Mouse (Mus musculus): ENCODE data around the gene Ino80d. TPM values are rescaled to one million over a fixed set of nuclear protein-coding genes. Genes with fewer than 3 reads are reported as not detected.

Ino80d gene
- polyA plus RNA-seq, 1 experiment from 2014 or later = 11.5 TPM

DNA sequence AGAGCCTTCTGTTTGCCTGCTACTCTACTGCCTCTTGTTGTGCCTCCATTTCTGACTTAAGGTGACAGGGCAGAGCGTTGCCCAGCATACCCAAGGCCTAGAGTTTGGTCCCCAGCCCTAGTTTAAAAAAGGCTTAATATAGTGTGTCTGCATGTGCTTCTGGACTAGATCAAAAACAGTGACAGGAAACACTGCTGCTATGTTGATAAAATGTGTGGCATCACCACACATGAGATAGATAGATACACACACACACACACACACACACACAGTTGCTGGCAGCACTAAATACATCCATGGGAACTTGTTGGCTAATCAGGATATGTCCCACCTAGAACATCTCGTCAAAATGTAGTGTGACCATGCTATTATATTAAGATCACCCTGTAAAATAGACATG lies 5.9 kb upstream of the Ino80d start:
- Histone ChIP-seq H3K27ac (no peak overlapping the region), H3K4me3 (replicated peaks) (no peak overlapping the region), H3K9ac (no peak overlapping the region), H3K27me3 (replicated peaks) (no peaks in the 10 kb centered on the region), H3K4me2 (replicated peaks) (no peak overlapping the region), H3K9me3 (no peaks in the 10 kb centered on the region), H3K36me3 (peaks cover 30% of the 10 kb centered on the region), H3K4me1 (replicated peaks) (peaks cover 2% of the 10 kb centered on the region; the same call in 1 of the 2 replicates)
- WGBS = 91% methylated on average over 2 of the region's 2 CpGs
- ATAC-seq = no peak

GRCm38 (mm10) chr1:63119675-63120074 lies 5.2 kb upstream of the Ino80d start:
- no peaks in the 10 kb centered on the region for H3K9me3 ChIP-seq
- H3K36me3 ChIP-seq = peaks cover 30% of the 10 kb centered on the region
- no peaks in the 10 kb centered on the region for H3K27me3 ChIP-seq (replicated peaks)
- no peak overlapping the region for H3K9ac ChIP-seq
- peaks cover 2% of the 10 kb centered on the region; the same call in 1 of the 2 replicates for H3K4me1 ChIP-seq (replicated peaks)
- ATAC-seq = no peak
- no peak overlapping the region for H3K4me3 ChIP-seq (replicated peaks)
- H3K27ac ChIP-seq = no peak overlapping the region
- WGBS = 91% methylated on average over 4 of the region's 4 CpGs
- H3K4me2 ChIP-seq (replicated peaks) = no peak overlapping the region

- Histone ChIP-seq H3K27me3 (replicated peaks) (no peaks in the 10 kb centered on the region), H3K4me1 (replicated peaks) (peaks cover 8% of the 10 kb centered on the region), H3K4me2 (replicated peaks) (peak overlapping the region; percentile 79), H3K27ac (peak overlapping the region; percentile 100; the same call in 1 of the 2 replicates), H3K9ac (peak overlapping the region; percentile 97; the same call in 1 of the 2 replicates), H3K4me3 (replicated peaks) (peak overlapping the region; percentile 90), H3K36me3 (peaks cover 15% of the 10 kb centered on the region), H3K9me3 (no peaks in the 10 kb centered on the region)
- 20% methylated on average over 3 of the region's 3 CpGs for WGBS
- no peak for ATAC-seq
Observed at GRCm38 (mm10) chr1:63115540-63115939, 1.1 kb upstream of the Ino80d start.

- H3K4me2 ChIP-seq (replicated peaks) = peak overlapping the region; percentile 79
- H3K36me3 ChIP-seq = peaks cover 10% of the 10 kb centered on the region
- H3K4me3 ChIP-seq (replicated peaks) = peak overlapping the region; percentile 90
- no peaks in the 10 kb centered on the region for H3K9me3 ChIP-seq
- no peaks in the 10 kb centered on the region for H3K27me3 ChIP-seq (replicated peaks)
- peak overlapping the region; percentile 100 for H3K27ac ChIP-seq
- ATAC-seq = no peak
- H3K4me1 ChIP-seq (replicated peaks) = peaks cover 13% of the 10 kb centered on the region
- WGBS = 8% methylated on average over 4 of the region's 4 CpGs
- peak overlapping the region; percentile 97 for H3K9ac ChIP-seq
Observed at GRCm38 (mm10) chr1:63115096-63115495, 629 bp upstream of the Ino80d start.

GRCm38 (mm10) chr1:63113274-63114135 lies 962 bp downstream of the Ino80d start:
- peak overlapping the region; percentile 100 for H3K27ac ChIP-seq
- under 1% methylated on average over 49 of the region's 92 CpGs for WGBS
- peak overlapping the region; percentile 97 for H3K9ac ChIP-seq
- H3K27me3 ChIP-seq (replicated peaks) = no peaks in the 10 kb centered on the region
- ATAC-seq = peak; percentile 77
- no peaks in the 10 kb centered on the region for H3K9me3 ChIP-seq
- peaks cover 16% of the 10 kb centered on the region for H3K4me1 ChIP-seq (replicated peaks)
- peaks cover 3% of the 10 kb centered on the region; the same call in 1 of the 2 replicates for H3K36me3 ChIP-seq
- peak overlapping the region; percentile 90 for H3K4me3 ChIP-seq (replicated peaks)
- peak overlapping the region; percentile 79 for H3K4me2 ChIP-seq (replicated peaks)

DNA sequence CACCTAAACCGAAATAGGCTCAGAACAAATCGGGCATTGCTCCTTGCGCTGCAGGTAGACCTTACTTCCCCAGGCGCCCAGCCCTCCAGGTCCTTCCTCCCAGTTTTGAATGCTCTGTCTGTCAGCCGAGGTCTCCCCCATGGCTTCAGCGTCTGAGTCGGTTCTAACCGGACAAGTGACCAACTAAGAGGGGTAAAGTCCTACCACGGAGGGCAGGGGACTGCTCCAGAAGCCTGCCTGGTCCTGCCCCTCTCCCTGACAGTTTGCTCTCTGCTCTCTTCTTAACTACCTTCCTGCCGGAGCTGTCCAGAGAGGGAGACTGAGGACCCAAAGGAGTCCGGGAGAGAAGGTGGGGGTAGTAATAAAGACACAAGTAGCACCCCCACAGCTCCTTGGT lies 1.6 kb downstream of the Ino80d start:
- Histone ChIP-seq H3K9ac (peak overlapping the region; percentile 97), H3K9me3 (no peaks in the 10 kb centered on the region), H3K27me3 (replicated peaks) (no peaks in the 10 kb centered on the region), H3K4me2 (replicated peaks) (peak overlapping the region; percentile 79), H3K36me3 (peaks cover 3% of the 10 kb centered on the region; the same call in 1 of the 2 replicates), H3K4me3 (replicated peaks) (peak overlapping the region; percentile 90), H3K27ac (peak overlapping the region; percentile 100), H3K4me1 (replicated peaks) (peaks cover 16% of the 10 kb centered on the region)
- 2% methylated on average over 11 of the region's 11 CpGs for WGBS
- peak; percentile 37 for ATAC-seq

- Histone ChIP-seq H3K36me3 (peaks cover 3% of the 10 kb centered on the region; the same call in 1 of the 2 replicates), H3K27me3 (replicated peaks) (no peaks in the 10 kb centered on the region), H3K9ac (peak overlapping the region; percentile 97), H3K4me1 (replicated peaks) (peaks cover 18% of the 10 kb centered on the region), H3K27ac (peak overlapping the region; percentile 100), H3K4me3 (replicated peaks) (peak overlapping the region; percentile 90), H3K9me3 (no peaks in the 10 kb centered on the region), H3K4me2 (replicated peaks) (peak overlapping the region; percentile 79)
- ATAC-seq = no peak
- 34% methylated on average over 8 of the region's 8 CpGs for WGBS
Observed at GRCm38 (mm10) chr1:63112151-63112864, 2.2 kb downstream of the Ino80d start.

GRCm38 (mm10) chr1:63110536-63111285 lies 3.8 kb downstream of the Ino80d start:
- Histone ChIP-seq H3K27me3 (replicated peaks) (no peaks in the 10 kb centered on the region), H3K27ac (no peak overlapping the region), H3K4me2 (replicated peaks) (no peak overlapping the region), H3K4me1 (replicated peaks) (peaks cover 18% of the 10 kb centered on the region), H3K9ac (no peak overlapping the region), H3K9me3 (no peaks in the 10 kb centered on the region), H3K4me3 (replicated peaks) (no peak overlapping the region), H3K36me3 (no peaks in the 10 kb centered on the region)
- no peak for ATAC-seq
- 48% methylated on average over 7 of the region's 7 CpGs for WGBS

- ATAC-seq = peak; percentile 75
- Histone ChIP-seq H3K9me3 (no peaks in the 10 kb centered on the region), H3K27ac (peak overlapping the region; percentile 62; the same call in 1 of the 2 replicates), H3K9ac (no peak overlapping the region), H3K36me3 (peaks cover 9% of the 10 kb centered on the region; the same call in 1 of the 2 replicates), H3K4me2 (replicated peaks) (peak overlapping the region; percentile 30), H3K4me3 (replicated peaks) (no peak overlapping the region), H3K4me1 (replicated peaks) (peaks cover 18% of the 10 kb centered on the region), H3K27me3 (replicated peaks) (no peaks in the 10 kb centered on the region)
- WGBS = 56% methylated on average over 6 of the region's 6 CpGs
Observed at GRCm38 (mm10) chr1:63107614-63108327, 6.7 kb downstream of the Ino80d start.

DNA sequence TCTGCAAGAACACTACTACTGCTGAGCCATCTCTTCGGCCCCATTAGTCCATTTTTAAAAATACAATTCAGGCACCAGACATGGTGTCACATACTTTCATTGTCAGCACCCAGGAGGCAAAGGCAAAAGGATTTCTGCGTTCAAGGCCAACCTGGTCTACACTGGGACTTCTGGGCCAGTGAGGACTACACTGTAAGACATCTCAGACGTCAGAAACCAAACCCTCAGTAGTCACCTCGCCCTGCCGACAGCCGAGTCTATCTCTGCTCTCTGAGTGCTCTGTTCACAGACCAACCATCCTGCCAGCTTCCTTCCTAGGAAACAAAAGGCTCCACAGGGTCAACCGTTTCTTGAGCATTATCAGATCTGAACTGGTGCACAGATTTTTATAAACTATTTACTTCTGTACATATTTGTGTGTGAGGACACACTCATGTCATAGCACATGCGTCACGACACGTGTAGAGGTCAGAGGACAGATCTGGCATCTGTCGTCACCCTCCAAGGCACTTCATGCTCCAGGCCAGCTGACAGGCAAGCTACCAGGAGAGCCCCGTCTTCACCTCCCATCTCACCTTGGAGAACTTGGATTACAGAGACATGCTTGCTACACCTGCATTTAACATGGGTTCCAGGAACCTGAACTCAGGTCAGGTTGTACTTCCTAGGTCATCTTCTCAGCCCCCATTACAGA lies 11.6 kb downstream of the Ino80d start:
- 0 out of 2 replicates have a peak, but pooled peaks cover 2% of the 10 kb centered on the region for H3K4me1 ChIP-seq (replicated peaks)
- H3K4me3 ChIP-seq (replicated peaks) = no peak overlapping the region
- no peak overlapping the region for H3K27ac ChIP-seq
- H3K27me3 ChIP-seq (replicated peaks) = no peaks in the 10 kb centered on the region
- no peak for ATAC-seq
- no peaks in the 10 kb centered on the region for H3K9me3 ChIP-seq
- H3K9ac ChIP-seq = no peak overlapping the region
- peaks cover 21% of the 10 kb centered on the region for H3K36me3 ChIP-seq
- 89% methylated on average over 12 of the region's 12 CpGs for WGBS
- no peak overlapping the region for H3K4me2 ChIP-seq (replicated peaks)

- no peak overlapping the region for H3K4me2 ChIP-seq (replicated peaks)
- peaks cover 21% of the 10 kb centered on the region for H3K36me3 ChIP-seq
- no peaks in the 10 kb centered on the region for H3K9me3 ChIP-seq
- H3K4me1 ChIP-seq (replicated peaks) = no peaks in the 10 kb centered on the region
- no peak overlapping the region for H3K4me3 ChIP-seq (replicated peaks)
- WGBS = 93% methylated on average over 8 of the region's 8 CpGs
- no peak overlapping the region for H3K27ac ChIP-seq
- H3K27me3 ChIP-seq (replicated peaks) = no peaks in the 10 kb centered on the region
- no peak for ATAC-seq
- no peak overlapping the region for H3K9ac ChIP-seq
Observed at GRCm38 (mm10) chr1:63100196-63100595, 14.3 kb downstream of the Ino80d start.
